Mouse (Mus musculus): ENCODE data around the gene Omt2a.
"Not testable (repeated sequence)": the region's sequence is repeated elsewhere in the genome, so short reads cannot be mapped to it uniquely, and the experiment has no call there.

Omt2a gene

GRCm38 (mm10) chr9:78296089-78296488 is 18.5 kb downstream of the Omt2a start:
- peak; percentile 46 to 76 for DNase-seq

GRCm38 (mm10) chr9:78294781-78295180 is 19.8 kb downstream of the Omt2a start:
- DNase-seq = peak; percentile 10 to 25

- DNase-seq = peak; percentile 23 to 53
These were observed 20.9 kb downstream of the Omt2a start for GRCm38 (mm10) chr9:78293683-78294082.

- not testable (repeated sequence) for DNase-seq
These were observed 22.1 kb downstream of the Omt2a start for GRCm38 (mm10) chr9:78292462-78292861.

- DNase-seq = not testable (repeated sequence)
These were observed 24.9 kb downstream of the Omt2a start, which contains the start of gene Gm10639 for GRCm38 (mm10) chr9:78289723-78290122. Gene Gm10639, plus strand, starts transcription at chr9:78289923.

GRCm38 (mm10) chr9:78289063-78289462 is 25.5 kb downstream of the Omt2a start:
- not testable (repeated sequence) for DNase-seq

- DNase-seq = peak; percentile 75 to 84
These were observed 32.4 kb downstream of the Omt2a start for GRCm38 (mm10) chr9:78282002-78282711.

GRCm38 (mm10) chr9:78270945-78271344 is 43.7 kb downstream of the Omt2a start:
- not testable (repeated sequence) for DNase-seq
